Mouse (Mus musculus) MEL (cell line): Measurements from ENCODE around the gene Myod1. TPM values are rescaled to one million over a fixed set of nuclear protein-coding genes. Genes with fewer than 3 reads are reported as not detected.

Source experiments
- DNase-seq: peaks from one replicate; pipeline ENCODE4 v3.0.0; 2011; ENCODE audit warnings: low read depth, low spot score
- H3K27ac ChIP-seq: 2 replicates; pipeline ENCODE4 v1.5.1; 2012; ENCODE audit warnings: low read depth, mild to moderate bottlenecking, control low read depth, low read length, moderate library complexity; ENCODE audit not compliant: control insufficient read depth
- H3K27me3 ChIP-seq, 2 experiments: fragments of 150-350 bp in 1 of 2; sonication (generic) in 1 of 2; 2 replicates each; pipeline ENCODE4 v1.6.1; 2012; ENCODE audit warnings: low read length in 2 of 2, mild to moderate bottlenecking in 2 of 2, improper control_type of control experiment in 1 of 2, moderate library complexity in 1 of 2; ENCODE audit not compliant: insufficient read depth in 2 of 2, control insufficient read depth in 1 of 2
- H3K36me3 ChIP-seq, 2 experiments: 2 replicates each; pipeline ENCODE4 v1.6.1; 2012 to 2014; ENCODE audit warnings: low read length in 2 of 2, improper control_type of control experiment in 1 of 2, inconsistent platforms in 1 of 2, mild to moderate bottlenecking in 1 of 2; ENCODE audit not compliant: insufficient read depth in 2 of 2, control insufficient read depth in 1 of 2
- H3K4me1 ChIP-seq, 2 experiments: fragments of 150-350 bp in 1 of 2; sonication (generic) in 1 of 2; 2 replicates each; pipeline ENCODE4 v1.6.1; 2012; ENCODE audit warnings: low read length in 2 of 2, improper control_type of control experiment in 1 of 2, mild to moderate bottlenecking in 1 of 2; ENCODE audit not compliant: insufficient read depth in 2 of 2, control insufficient read depth in 1 of 2
- H3K4me3 ChIP-seq, 2 experiments: fragments of 150-350 bp in 1 of 2; sonication (generic) in 1 of 2; 2 replicates each; pipeline ENCODE4 v1.5.1; 2012; ENCODE audit warnings: low read depth in 2 of 2, low read length in 2 of 2, mild to moderate bottlenecking in 2 of 2, moderate library complexity in 2 of 2, control low read depth in 1 of 2, improper control_type of control experiment in 1 of 2; ENCODE audit not compliant: control insufficient read depth in 1 of 2, insufficient read depth in 1 of 2
- H3K79me2 ChIP-seq: 2 replicates; pipeline ENCODE4 v1.6.1; 2012; ENCODE audit warnings: mild to moderate bottlenecking, low read length, moderate library complexity; ENCODE audit not compliant: control insufficient read depth, poor library complexity, insufficient read depth
- H3K9ac ChIP-seq: 2 replicates; pipeline ENCODE4 v1.6.1; 2012; ENCODE audit warnings: low read depth, mild to moderate bottlenecking, control low read depth, low read length, moderate library complexity; ENCODE audit not compliant: control insufficient read depth, poor library complexity, severe bottlenecking
- H3K9me3 ChIP-seq: fragments of 150-350 bp; sonication (generic); replicated peaks from 2 replicates; pipeline ENCODE4 v1.6.1; 2012; ENCODE audit warnings: mild to moderate bottlenecking, low read length, improper control_type of control experiment, moderate library complexity; ENCODE audit not compliant: insufficient read depth
- BHLHE40 ChIP-seq: IDR thresholded peaks from 2 replicates; pipeline ENCODE4 v1.6.1; 2012; ENCODE audit warnings: low read depth, mild to moderate bottlenecking, inconsistent platforms, low read length, improper control_type of control experiment, borderline replicate concordance
- EP300 ChIP-seq, 2 experiments: IDR thresholded peaks; 2 replicates each; pipeline ENCODE4 v1.6.1; 2011; ENCODE audit warnings: improper control_type of control experiment in 2 of 2, low read length in 2 of 2, low read depth in 1 of 2, mild to moderate bottlenecking in 1 of 2
- ETS1 ChIP-seq: IDR thresholded peaks from 2 replicates; pipeline ENCODE4 v1.6.1; 2012; ENCODE audit warnings: low read depth, mild to moderate bottlenecking, inconsistent platforms, low read length, improper control_type of control experiment, moderate library complexity
- GABPA ChIP-seq: IDR thresholded peaks from 2 replicates; pipeline ENCODE4 v1.6.1; 2012; ENCODE audit warnings: low read depth, mild to moderate bottlenecking, inconsistent platforms, low read length, improper control_type of control experiment, moderate library complexity
- JUND ChIP-seq: IDR thresholded peaks from 2 replicates; pipeline ENCODE4 v1.6.1; 2011; ENCODE audit warnings: low read depth, mild to moderate bottlenecking, improper control_type of control experiment, low read length
- MAFK ChIP-seq: IDR thresholded peaks from 2 replicates; pipeline ENCODE4 v1.6.1; 2011; ENCODE audit warnings: low read depth, mild to moderate bottlenecking, low read length, improper control_type of control experiment, borderline replicate concordance
- MAX ChIP-seq: IDR thresholded peaks from 2 replicates; pipeline ENCODE4 v1.6.1; 2011; ENCODE audit warnings: low read length, improper control_type of control experiment
- MEF2A ChIP-seq: IDR thresholded peaks from 2 replicates; pipeline ENCODE4 v1.6.1; 2014; ENCODE audit warnings: low read depth, mild to moderate bottlenecking, inconsistent platforms, low read length, improper control_type of control experiment; ENCODE audit not compliant: poor library complexity, insufficient replicate concordance, severe bottlenecking; ENCODE audit errors: extremely low read depth
- MYB ChIP-seq: IDR thresholded peaks from 2 replicates; pipeline ENCODE4 v1.6.1; 2011; ENCODE audit warnings: mild to moderate bottlenecking, low read depth, low read length, improper control_type of control experiment
- RCOR1 ChIP-seq: IDR thresholded peaks from 2 replicates; pipeline ENCODE4 v1.6.1; 2012; ENCODE audit warnings: low read depth, mild to moderate bottlenecking, inconsistent platforms, low read length, improper control_type of control experiment
- SMC3 ChIP-seq: IDR thresholded peaks from 2 replicates; pipeline ENCODE4 v1.6.1; 2011; ENCODE audit warnings: low read depth, low read length, improper control_type of control experiment
- UBTF ChIP-seq: IDR thresholded peaks from 2 replicates; pipeline ENCODE4 v1.6.1; 2012; ENCODE audit warnings: low read depth, mild to moderate bottlenecking, inconsistent platforms, low read length, improper control_type of control experiment, moderate library complexity, borderline replicate concordance; ENCODE audit not compliant: insufficient read depth
- USF2 ChIP-seq, 2 experiments: IDR thresholded peaks; 2 replicates each; pipeline ENCODE4 v1.6.1; 2011 to 2012; ENCODE audit warnings: improper control_type of control experiment in 2 of 2, low read length in 2 of 2, borderline replicate concordance in 1 of 2, inconsistent platforms in 1 of 2, low read depth in 1 of 2, mild to moderate bottlenecking in 1 of 2; ENCODE audit not compliant: insufficient read depth in 1 of 2
- ZMIZ1 ChIP-seq: IDR thresholded peaks from 2 replicates; pipeline ENCODE4 v1.6.1; 2012; ENCODE audit warnings: low read depth, mild to moderate bottlenecking, inconsistent platforms, low read length, improper control_type of control experiment, moderate library complexity
- polyA plus RNA-seq, 2 experiments: library from polyadenylated mRNA; stranded (reverse) in 1 of 2; unstranded in 1 of 2; fragments of >175 nt in 1 of 2; fragments of >200 nt in 1 of 2; gene quantifications; 2 replicates each; pipeline versions ENCODE4 v1.2.1 to v1.2.4; 2012; ENCODE audit warnings: low replicate concordance in 2 of 2, low read depth in 1 of 2; ENCODE audit not compliant: insufficient read length in 2 of 2, insufficient read depth in 1 of 2, missing spikeins in 1 of 2
- total RNA-seq: library from RNA; depleted of rRNA; stranded (reverse); fragments of 300-350 nt; gene quantifications from 2 replicates; pipeline ENCODE4 v1.2.3, GENCODE M21; 2012

The Myod1 gene
- total and polyA plus RNA-seq, 3 experiments: not detected

GRCm38 (mm10) chr7:46337397-46337796 is 38.9 kb upstream of the Myod1 start:
- Histone ChIP-seq H3K9me3 (no peaks in the 10 kb centered on the region), H3K4me3 (no peak overlapping the region), H3K27me3 (no peaks in the 10 kb centered on the region; a peak in 1 of 4 replicates), H3K79me2 (no peaks in the 10 kb centered on the region), H3K4me1 (no peaks in the 10 kb centered on the region), H3K27ac (no peak overlapping the region), H3K36me3 (no peaks in the 10 kb centered on the region), H3K9ac (no peak overlapping the region)
- no peak for DNase-seq
- no peak for TF ChIP-seq BHLHE40
- no peak for TF ChIP-seq GABPA

GRCm38 (mm10) chr7:46339818-46340217 is 36.5 kb upstream of the Myod1 start:
- Histone ChIP-seq H3K36me3 (no peaks in the 10 kb centered on the region), H3K9me3 (no peaks in the 10 kb centered on the region), H3K27me3 (no peaks in the 10 kb centered on the region), H3K27ac (no peak overlapping the region), H3K4me1 (no peaks in the 10 kb centered on the region), H3K79me2 (no peaks in the 10 kb centered on the region), H3K4me3 (no peak overlapping the region), H3K9ac (no peak overlapping the region)
- no peak for TF ChIP-seq MAX
- no peak for TF ChIP-seq EP300 (IDR thresholded peaks at IDR 0.05; ENCODE audit: low read depth in 1 of 2, low read length in 2 of 2)
- no peak for TF ChIP-seq UBTF
- no peak for TF ChIP-seq MEF2A
- no peak for TF ChIP-seq ETS1
- no peak for TF ChIP-seq RCOR1
- TF ChIP-seq MYB: no peak
- TF ChIP-seq JUND: no peak
- DNase-seq: no peak

- Histone ChIP-seq H3K9me3 (no peaks in the 10 kb centered on the region), H3K9ac (no peak overlapping the region), H3K79me2 (no peaks in the 10 kb centered on the region), H3K4me3 (no peak overlapping the region), H3K36me3 (no peaks in the 10 kb centered on the region), H3K27me3 (no peaks in the 10 kb centered on the region), H3K4me1 (no peaks in the 10 kb centered on the region), H3K27ac (no peak overlapping the region)
- DNase-seq: no peak
- no peak for TF ChIP-seq SMC3
- no peak for TF ChIP-seq MAFK
- TF ChIP-seq USF2 (IDR thresholded peaks at IDR 0.05; ENCODE audit: borderline replicate concordance in 1 of 2, insufficient read depth in 1 of 2, low read depth in 1 of 2, low read length in 2 of 2): no peak
- TF ChIP-seq ZMIZ1: no peak
Observed at GRCm38 (mm10) chr7:46340295-46340694, 36.0 kb upstream of the Myod1 start.
